Mouse (Mus musculus): ENCODE results near the gene Gm11554.

- TF ChIP-seq CTCF (conservative IDR thresholded peaks at IDR 0.05; ENCODE audit: low read length) (no peak), POU5F1 (IDR thresholded peaks at IDR 0.05; ENCODE audit: borderline replicate concordance, low read length) (no peak), NANOG (IDR thresholded peaks at IDR 0.05; ENCODE audit: borderline replicate concordance, low read length) (no peak)
Observed at GRCm38 (mm10) chr11:99758877-99759276, 45.4 kb downstream of the Gm11554 start.

All from E14TG2a.4 (cell line).